Mouse (Mus musculus) forebrain, embryonic 11.5 days (tissue): Measurements from ENCODE around the gene Actr8. TPM values are rescaled to one million over a fixed set of nuclear protein-coding genes. Genes with fewer than 3 reads are reported as not detected.

Experiments used
- microRNA-seq: library from miRNA; unstranded; fragments of <30 nt; microRNA quantifications from one replicate; pipeline ENCODE4, GENCODE M21; 2016; ENCODE audit not compliant: insufficient number of aligned reads
- polyA plus RNA-seq: library from polyadenylated mRNA; unstranded; fragments of >200 nt; fragmentation: Nextera tagmentation; extraction: Ambion mirVana; gene quantifications from 2 replicates; pipeline ENCODE4 v1.2.1, GENCODE M21; 2014

Gene Actr8
- polyA plus RNA-seq, 1 experiment from 2014 or later = 81.2 TPM

Small RNA genes lying within 50 kb of the gene (microRNA-seq; reads per million reads assigned to microRNA genes)
- gene Mir6947 = not detected

Other genes with a start within 250 kb of the Actr8 start
- 230 and 249 TPM in 2 replicates for gene Selenok, start 10.0 kb upstream of the Actr8 start, polyA plus RNA-seq
- gene Il17rb, start 30.6 kb downstream of the Actr8 start, polyA plus RNA-seq = 0.80 and 1.5 TPM in 2 replicates
- gene Chdh, start 30.7 kb downstream of the Actr8 start, polyA plus RNA-seq = 0.12 TPM in 1 of 2 replicates, not detected in the other